Mouse (Mus musculus) CD4-positive, CD25-positive, alpha-beta regulatory T cell, adult 2 months (primary cell): Measurements from ENCODE around the gene 8030411F24Rik.
"Not testable (repeated sequence)": the region's sequence is repeated elsewhere in the genome, so short reads cannot be mapped to it uniquely, and the experiment has no call there.

ENCODE experiments used
- DNase-seq: peaks from one replicate; pipeline ENCODE4 v3.0.0-alpha.2; 2012; ENCODE audit warnings: low read depth, low spot score

The 8030411F24Rik gene

GRCm38 (mm10) chr2:148781709-148782108 lies at the start of gene 8030411F24Rik:
Gene 8030411F24Rik (plus strand): TSS chr2:148782009.
- no peak for DNase-seq

- peak; percentile 78 for DNase-seq
Measured at GRCm38 (mm10) chr2:148732327-148733000, 49.3 kb upstream of the 8030411F24Rik start, which contains the start of gene Napb. Gene Napb (minus strand): TSS chr2:148732467.

- DNase-seq: no peak
Measured at GRCm38 (mm10) chr2:148743001-148743400, 38.8 kb upstream of the 8030411F24Rik start.

GRCm38 (mm10) chr2:148743846-148744407 lies 37.9 kb upstream of the 8030411F24Rik start:
- DNase-seq: no peak

GRCm38 (mm10) chr2:148750058-148750457 lies 31.8 kb upstream of the 8030411F24Rik start, which contains the start of gene Cstl1:
Gene Cstl1 (plus strand): TSS chr2:148750358.
- DNase-seq: no peak

GRCm38 (mm10) chr2:148751893-148752813 lies 29.7 kb upstream of the 8030411F24Rik start:
- DNase-seq: peak; percentile 86

- DNase-seq: no peak
Measured at GRCm38 (mm10) chr2:148754310-148754846, 27.4 kb upstream of the 8030411F24Rik start.

GRCm38 (mm10) chr2:148763648-148764388 lies 18.0 kb upstream of the 8030411F24Rik start:
- no peak for DNase-seq

- not testable (repeated sequence) for DNase-seq
Measured at GRCm38 (mm10) chr2:148771397-148771796, 10.4 kb upstream of the 8030411F24Rik start, which contains the start of gene Cst11. Gene Cst11 (minus strand): TSS chr2:148771497.

GRCm38 (mm10) chr2:148789142-148789541 lies 7.3 kb downstream of the 8030411F24Rik start, which contains the start of gene Cst12:
Gene Cst12 (plus strand): TSS chr2:148789361.
- no peak for DNase-seq

- no peak for DNase-seq
Measured at GRCm38 (mm10) chr2:148798485-148798884, 16.7 kb downstream of the 8030411F24Rik start, which contains the start of gene Cst8. Gene Cst8 (plus strand): TSS chr2:148798785.

- no peak for DNase-seq
Measured at GRCm38 (mm10) chr2:148801491-148801921, 19.7 kb downstream of the 8030411F24Rik start.

- no peak for DNase-seq
Measured at GRCm38 (mm10) chr2:148806696-148807095, 24.9 kb downstream of the 8030411F24Rik start.

GRCm38 (mm10) chr2:148819909-148820308 lies 38.1 kb downstream of the 8030411F24Rik start, which contains the start of gene Cst13:
Gene Cst13 (plus strand): TSS chr2:148820081.
- no peak for DNase-seq

GRCm38 (mm10) chr2:148825986-148826385 lies 44.2 kb downstream of the 8030411F24Rik start:
- DNase-seq: no peak

- DNase-seq: no peak
Measured at GRCm38 (mm10) chr2:148834912-148835311, 53.1 kb downstream of the 8030411F24Rik start, which contains the start of gene Cst9. Gene Cst9 (plus strand): TSS chr2:148835147.
